ENCODE assay signal across 8 mouse cellular contexts in genomic region chr10:42308687-42308987, GRCm38 (mm10). TPM values are rescaled to one million over a fixed set of nuclear protein-coding genes. Genes with fewer than 3 reads are reported as not detected.
DNase-seq lines count a peak whose midpoint lies in the region; ATAC-seq and TF ChIP-seq lines count a peak whose summit lies in the region.

No protein-coding gene starts in this region.

- WGBS in heart, embryonic 13.5 days, result 24% methylated on average over 8 of the region's 8 CpGs
- 39% methylated on average over 8 of the region's 8 CpGs for WGBS in forebrain, postnatal 0 days
- WGBS in liver, postnatal 0 days (ENCODE audit: insufficient replicate concordance), result 37% methylated on average over 8 of the region's 8 CpGs

- peaks cover 3% of the 10 kb centered on the region for H3K4me1 ChIP-seq in heart, embryonic 13.5 days
- no peaks in the 10 kb centered on the region for H3K4me1 ChIP-seq in brown adipose tissue, adult 24 weeks (ENCODE audit: control insufficient read depth, insufficient read depth, insufficient read length, low read length)
- H3K4me1 ChIP-seq in forebrain, postnatal 0 days (ENCODE audit: insufficient read depth), result no peaks in the 10 kb centered on the region
- no peaks in the 10 kb centered on the region for H3K4me1 ChIP-seq in liver, postnatal 0 days (ENCODE audit: insufficient read depth)

- DNase-seq in heart, postnatal 10 days, result no peak
- no peak for DNase-seq in forebrain, postnatal 0 days
- no peak for DNase-seq in liver, postnatal 0 days
- DNase-seq in adipocyte (ENCODE audit: low spot score), result no peak
- DNase-seq in right cerebral cortex, postnatal 36 days (ENCODE audit: low spot score in 2 of 2), result no peak

- no peak for ATAC-seq in heart, embryonic 13.5 days (ENCODE audit: extremely low read depth, insufficient number of reproducible peaks, low FRiP score, low TSS enrichment)
- ATAC-seq in forebrain, postnatal 0 days, result no peak; the same call in 1 of the 2 replicates
- ATAC-seq in liver, postnatal 0 days, result no peak
- no peak for ATAC-seq in megakaryocyte-erythroid progenitor cell, adult 5-6 weeks (replicated peaks; ENCODE audit: low FRiP score, low TSS enrichment, poor library complexity, severe bottlenecking)

- no peak overlapping the region for H3K27ac ChIP-seq in heart, embryonic 13.5 days (replicated peaks)
- no peak overlapping the region for H3K27ac ChIP-seq in brown adipose tissue, adult 24 weeks (replicated peaks; ENCODE audit: low read depth, low read length)
- no peak overlapping the region for H3K27ac ChIP-seq in forebrain, postnatal 0 days (ENCODE audit: low read depth, low read length)
- H3K27ac ChIP-seq in liver, postnatal 0 days (ENCODE audit: low read depth), result no peak overlapping the region

- H3K4me2 ChIP-seq in heart, embryonic 13.5 days, result peak overlapping the region; percentile 74
- peak overlapping the region; percentile 45 for H3K4me2 ChIP-seq in forebrain, postnatal 0 days (ENCODE audit: low read depth)
- H3K4me2 ChIP-seq in liver, postnatal 0 days (ENCODE audit: low read depth, low read length), result peak overlapping the region; percentile 41

- intact Hi-C loops in heart, postnatal 10 days (cut with DNase I), result loop anchor here (1.0 to 2.0 kb wide), 2 partner anchors 329 to 426 kb away; no protein-coding TSS in a partner anchor

- peaks cover 13% of the 10 kb centered on the region; the same call in 1 of the 2 replicates for H3K36me3 ChIP-seq in heart, embryonic 13.5 days
- H3K36me3 ChIP-seq in forebrain, postnatal 0 days (ENCODE audit: insufficient read depth), result no peaks in the 10 kb centered on the region
- no peaks in the 10 kb centered on the region for H3K36me3 ChIP-seq in liver, postnatal 0 days (replicated peaks; ENCODE audit: insufficient read depth, low read length)

- no peak for TF ChIP-seq EP300 in liver, postnatal 0 days (IDR thresholded peaks at IDR 0.05; ENCODE audit: low read depth)

- peak overlapping the region; percentile 67 for H3K9ac ChIP-seq in heart, embryonic 13.5 days
- H3K9ac ChIP-seq in forebrain, postnatal 0 days, result peak overlapping the region; percentile 10; the same call in 1 of the 2 replicates
- no peak overlapping the region for H3K9ac ChIP-seq in liver, postnatal 0 days (replicated peaks)

- no peaks in the 10 kb centered on the region for H3K9me3 ChIP-seq in heart, embryonic 13.5 days
- H3K9me3 ChIP-seq in forebrain, postnatal 0 days (ENCODE audit: low read length), result no peaks in the 10 kb centered on the region
- H3K9me3 ChIP-seq in liver, postnatal 0 days (ENCODE audit: low read length), result no peaks in the 10 kb centered on the region

- peak overlapping the region; percentile 46 for H3K4me3 ChIP-seq in heart, embryonic 13.5 days
- peak overlapping the region; percentile 40; the same call in 1 of the 2 replicates for H3K4me3 ChIP-seq in brown adipose tissue, adult 24 weeks (ENCODE audit: insufficient read depth, low read depth, low read length)
- peak overlapping the region; percentile 24; the same call in 1 of the 2 replicates for H3K4me3 ChIP-seq in forebrain, postnatal 0 days (ENCODE audit: low read depth, low read length)
- H3K4me3 ChIP-seq in liver, postnatal 0 days (ENCODE audit: low read depth, low read length), result no peak overlapping the region

- peaks cover 17% of the 10 kb centered on the region for H3K27me3 ChIP-seq in heart, embryonic 13.5 days (replicated peaks)
- H3K27me3 ChIP-seq in forebrain, postnatal 0 days (ENCODE audit: insufficient read depth, low read length), result no peaks in the 10 kb centered on the region
- no peaks in the 10 kb centered on the region for H3K27me3 ChIP-seq in liver, postnatal 0 days (ENCODE audit: insufficient read depth, low read length)

- no peak for TF ChIP-seq CTCF in forebrain, postnatal 0 days (IDR thresholded peaks at IDR 0.05; ENCODE audit: low read depth)
- TF ChIP-seq CTCF in liver, postnatal 0 days (IDR thresholded peaks at IDR 0.05; ENCODE audit: low read depth), result no peak

RNA-seq across cellular contexts. Expression of gene Foxo3, which starts 32.1 kb away (rescaled TPM):
- polyA plus RNA-seq in heart, embryonic 13.5 days (2015; fragmentation: Nextera tagmentation; extraction: Ambion mirVana), result 4.4 and 4.8 TPM in 2 replicates
- total RNA-seq in heart, postnatal 10 days (2021), result 10 to 100 TPM; 44.1 to 68.3 TPM
- 4.7 and 6.4 TPM in 2 replicates for polyA plus RNA-seq in brown adipose tissue, adult 24 weeks (2012; ENCODE audit: insufficient read depth, insufficient read length, missing spikeins)
- total RNA-seq in forebrain, postnatal 0 days (2014; rRNA removed), result 24.2 and 29.1 TPM in 2 replicates
- 6.4 and 6.5 TPM in 2 replicates for polyA plus RNA-seq in forebrain, postnatal 0 days (2015; fragmentation: Nextera tagmentation; extraction: Ambion mirVana)
- polyA plus RNA-seq in liver, postnatal 0 days (2015; fragmentation: Nextera tagmentation; extraction: Ambion mirVana), result 8.4 and 9.4 TPM in 2 replicates
- 37.6 and 51.7 TPM in 2 replicates for total RNA-seq in megakaryocyte-erythroid progenitor cell, adult 5-6 weeks (2014; fragmentation: Nextera tagmentation)
- total RNA-seq in megakaryocyte-erythroid progenitor cell, adult 5-6 weeks (2017), result 38.6 and 40.0 TPM in 2 replicates
